Mouse (Mus musculus) cerebellum, postnatal 25 days (tissue): Measurements from ENCODE around the gene Hsd11b2.

Experiments used
- DNase-seq, 2 experiments: peaks; one replicate each; pipeline ENCODE4 v3.0.0; 2021; ENCODE audit warnings: mixed read lengths in 2 of 2

Hsd11b2 gene

GRCm38 (mm10) chr8:105484392-105484791 is 34.2 kb upstream of the Hsd11b2 start:
- peak in 1 of 2 experiments; percentile 46 for DNase-seq

GRCm38 (mm10) chr8:105488082-105488481 is 30.5 kb upstream of the Hsd11b2 start:
- DNase-seq: no peak

GRCm38 (mm10) chr8:105489281-105489680 is 29.3 kb upstream of the Hsd11b2 start:
- DNase-seq: no peak

GRCm38 (mm10) chr8:105493495-105493894 is 25.1 kb upstream of the Hsd11b2 start:
- DNase-seq: no peak

GRCm38 (mm10) chr8:105494566-105494965 is 24.0 kb upstream of the Hsd11b2 start:
- DNase-seq: no peak

- no peak for DNase-seq
Measured at GRCm38 (mm10) chr8:105495350-105496302, 22.9 kb upstream of the Hsd11b2 start.

GRCm38 (mm10) chr8:105496439-105497180 is 21.9 kb upstream of the Hsd11b2 start, which contains the start of gene Zdhhc1:
Gene Zdhhc1, minus strand, starts transcription at chr8:105496902.
- DNase-seq: peak; percentile 96 to 98

GRCm38 (mm10) chr8:105499787-105500186 is 18.8 kb upstream of the Hsd11b2 start:
- DNase-seq: no peak

GRCm38 (mm10) chr8:105504617-105505016 is 13.9 kb upstream of the Hsd11b2 start:
- DNase-seq: no peak

GRCm38 (mm10) chr8:105506977-105507376 is 11.6 kb upstream of the Hsd11b2 start:
- DNase-seq: no peak

- no peak for DNase-seq
Measured at GRCm38 (mm10) chr8:105508758-105509157, 9.8 kb upstream of the Hsd11b2 start.

- no peak for DNase-seq
Measured at GRCm38 (mm10) chr8:105509997-105510735, 8.4 kb upstream of the Hsd11b2 start.

GRCm38 (mm10) chr8:105514194-105514593 is 4.4 kb upstream of the Hsd11b2 start:
- no peak for DNase-seq

- DNase-seq: no peak
Measured at GRCm38 (mm10) chr8:105514656-105515055, 3.9 kb upstream of the Hsd11b2 start.

- peak; percentile 85 to 88 for DNase-seq
Measured at GRCm38 (mm10) chr8:105516018-105516645, 2.4 kb upstream of the Hsd11b2 start.

- DNase-seq: no peak
Measured at GRCm38 (mm10) chr8:105517346-105517745, 1.2 kb upstream of the Hsd11b2 start.

GRCm38 (mm10) chr8:105519591-105519990 is 1.0 kb downstream of the Hsd11b2 start:
- DNase-seq: no peak

GRCm38 (mm10) chr8:105520521-105520920 is 2.0 kb downstream of the Hsd11b2 start:
- no peak for DNase-seq

- no peak for DNase-seq
Measured at GRCm38 (mm10) chr8:105521061-105521460, 2.5 kb downstream of the Hsd11b2 start.

- no peak for DNase-seq
Measured at GRCm38 (mm10) chr8:105521995-105522769, 3.6 kb downstream of the Hsd11b2 start.

- no peak for DNase-seq
Measured at GRCm38 (mm10) chr8:105522890-105523289, 4.3 kb downstream of the Hsd11b2 start.

- DNase-seq: peak in 1 of 2 experiments; percentile 43
Measured at GRCm38 (mm10) chr8:105527110-105527509, 8.6 kb downstream of the Hsd11b2 start.
